Mouse (Mus musculus): ENCODE results near the gene Casc1. TPM values are rescaled to one million over a fixed set of nuclear protein-coding genes. Genes with fewer than 3 reads are reported as not detected.

Casc1 gene
- 0.35 and 0.40 TPM in 2 replicates for polyA plus RNA-seq (2021; fragmentation: Nextera tagmentation)
- long read RNA-seq, experiment 1, partial matches to known transcripts = 0 of 2 reads
- long read RNA-seq, experiment 1, other reads (novel, unspliced or antisense) = 2 of 2 reads
- long read RNA-seq, experiment 2 = 0 reads

DNA sequence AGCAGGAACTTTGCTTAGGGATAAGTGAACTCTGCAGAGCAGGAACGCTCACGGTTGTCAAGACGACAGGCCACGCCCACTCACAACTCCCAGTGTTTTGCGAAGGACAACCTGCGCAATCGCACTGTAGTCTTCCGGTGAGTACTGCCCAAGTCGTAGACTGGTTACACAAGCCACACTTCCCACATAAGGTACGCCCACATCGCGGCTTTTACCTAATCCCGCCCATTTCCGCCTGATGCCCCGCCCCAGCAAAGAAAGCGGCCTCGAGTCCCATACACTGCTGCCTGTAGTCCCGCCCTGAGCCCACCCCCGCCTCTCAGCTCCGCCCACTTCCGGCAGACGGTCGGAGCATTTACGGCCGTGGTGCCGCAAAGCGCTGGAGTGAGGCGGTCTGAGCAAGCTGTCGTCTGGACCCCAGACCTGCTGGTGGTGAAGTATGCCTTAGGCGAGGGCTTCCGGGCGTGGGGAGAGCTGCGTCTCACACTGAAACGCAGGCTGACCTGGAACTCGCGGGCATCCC, at the start of gene Casc1, which contains the start of gene Etfrf1:
Casc1 (minus strand) TSS at position 190 of the 523 bp plus-strand sequence.
Etfrf1 (plus strand) TSS at position 319 of the 523 bp plus-strand sequence.

DNA sequence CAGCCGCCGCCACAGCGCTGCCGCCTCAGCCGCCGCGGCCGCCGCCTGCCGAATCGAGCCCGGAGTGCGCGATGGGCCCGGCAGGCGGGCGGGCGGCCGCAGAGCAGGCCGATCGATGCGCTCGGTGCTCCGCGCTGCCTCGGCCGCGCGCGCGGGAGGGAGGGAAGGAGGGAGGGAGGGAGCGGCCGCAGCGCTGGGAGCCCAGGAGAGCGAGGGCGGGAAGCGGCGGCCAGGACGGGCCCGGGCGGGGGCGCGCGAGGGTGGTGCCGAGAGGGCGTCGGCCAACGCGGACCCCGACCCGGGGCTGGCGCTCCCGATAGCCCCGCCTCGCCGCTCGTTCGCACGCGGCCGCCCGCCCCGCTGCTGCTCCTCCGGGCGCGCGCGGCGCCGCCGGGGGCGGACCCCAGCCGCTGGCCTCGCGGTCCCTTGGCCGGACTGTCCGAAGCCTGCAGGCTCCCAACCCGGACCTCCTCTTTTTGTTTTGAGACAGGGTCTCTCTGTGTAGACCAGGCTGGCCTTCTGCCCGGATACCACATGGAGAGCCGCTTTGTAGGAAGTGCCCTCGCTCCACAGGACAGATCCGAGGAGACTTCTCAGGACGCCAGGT, 39.5 kb upstream of the Casc1 start, which contains the start of gene Kras:
Kras (minus strand) TSS at position 55 of the 607 bp plus-strand sequence.

Other genes starting within 250 kb of the Casc1 start
- gene Bcat1, start 134.8 kb downstream of the Casc1 start, polyA plus RNA-seq (2021; fragmentation: Nextera tagmentation) = 44.9 and 46.6 TPM in 2 replicates
- 0.63 and 0.95 TPM in 2 replicates for gene Lrmp, start 95.4 kb downstream of the Casc1 start, polyA plus RNA-seq (2021; fragmentation: Nextera tagmentation)
- gene Etfrf1, start 129 bp upstream of the Casc1 start, polyA plus RNA-seq (2021; fragmentation: Nextera tagmentation) = 33.5 and 35.4 TPM in 2 replicates
- 9.6 and 72.5 TPM in 2 replicates for gene Kras, start 39.2 kb upstream of the Casc1 start, polyA plus RNA-seq (2021; fragmentation: Nextera tagmentation)

Measured in left cerebral cortex, adult 6 months (tissue).